In genomic region chr5:74267736-74268369, GRCm38 (mm10) we compare ENCODE assay signal across 14 mouse cellular contexts.
DNase-seq lines count a peak whose midpoint lies in the region; ATAC-seq and TF ChIP-seq lines count a peak whose summit lies in the region.
"Had no signal": no experiment of that assay in that cellular context is flagged by ENCODE, and none has a peak within 500 bp of the region (broad histone marks: within the 10 kb centered on the region; RNA-seq: fewer than 3 reads in every experiment).

No protein-coding gene starts in this region.

- no peak for TF ChIP-seq EP300 in CH12.LX (IDR thresholded peaks at IDR 0.05; ENCODE audit: low read length)

- DNase-seq in heart, postnatal 10 days = no peak
- no peak for DNase-seq in CH12.LX (ENCODE audit: extremely low read depth)
- DNase-seq in embryonic facial prominence, embryonic 10.5 days (ENCODE audit: low spot score) = peak; percentile 45
- DNase-seq in limb, embryonic 11.5 days (ENCODE audit: low spot score) = peak; percentile 50
- DNase-seq in adrenal gland, adult 8-10 months = no peak
- DNase-seq: gastrocnemius, postnatal 25 days; kidney, adult 11 months; thymus, postnatal 4 days had no signal

- no peak for ATAC-seq in heart, embryonic 13.5 days (ENCODE audit: extremely low read depth, insufficient number of reproducible peaks, low FRiP score, low TSS enrichment)
- ATAC-seq in limb, embryonic 11.5 days (ENCODE audit: insufficient number of reproducible peaks, low FRiP score, low TSS enrichment, low read depth) = no peak
- no peak for ATAC-seq in liver, embryonic 12.5 days
- ATAC-seq: forebrain, embryonic 14.5 days had no signal

- WGBS in heart, embryonic 13.5 days = 46% methylated on average over 5 of the region's 5 CpGs
- 30% methylated on average over 5 of the region's 5 CpGs for WGBS in embryonic facial prominence, embryonic 10.5 days
- WGBS in limb, embryonic 11.5 days = 12% methylated on average over 5 of the region's 5 CpGs
- 68% methylated on average over 5 of the region's 5 CpGs for WGBS in liver, embryonic 12.5 days (ENCODE audit: insufficient replicate concordance)

- no peaks in the 10 kb centered on the region for H3K9me3 ChIP-seq in heart, embryonic 13.5 days
- H3K9me3 ChIP-seq in CH12.LX (replicated peaks; ENCODE audit: low read length) = no peaks in the 10 kb centered on the region
- no peaks in the 10 kb centered on the region for H3K9me3 ChIP-seq in embryonic facial prominence, embryonic 10.5 days
- no peaks in the 10 kb centered on the region for H3K9me3 ChIP-seq in limb, embryonic 11.5 days (ENCODE audit: control insufficient read depth, low read length)
- no peaks in the 10 kb centered on the region for H3K9me3 ChIP-seq in liver, embryonic 12.5 days (replicated peaks)
- H3K9me3 ChIP-seq: heart, embryonic 12.5 days; midbrain, embryonic 12.5 days had no signal

- peaks cover 50% of the 10 kb centered on the region for H3K4me1 ChIP-seq in heart, embryonic 13.5 days
- H3K4me1 ChIP-seq in CH12.LX (ENCODE audit: control insufficient read depth in 1 of 2, insufficient read depth in 2 of 2) = peaks cover 5 to 11% of the 10 kb centered on the region in 2 experiments; a peak in 2 of 4 replicates
- peaks cover 64% of the 10 kb centered on the region for H3K4me1 ChIP-seq in embryonic facial prominence, embryonic 10.5 days
- peaks cover 35% of the 10 kb centered on the region for H3K4me1 ChIP-seq in limb, embryonic 11.5 days (ENCODE audit: control insufficient read depth, insufficient read depth, low read length)
- H3K4me1 ChIP-seq in liver, embryonic 12.5 days = peaks cover 8% of the 10 kb centered on the region

- TF ChIP-seq CTCF in CH12.LX (conservative IDR thresholded peaks at IDR 0.05 in 1 of 2, IDR thresholded peaks at IDR 0.05 in 1 of 2; ENCODE audit: low read depth in 2 of 2, low read length in 2 of 2) = no peak

- dilution Hi-C loops in CH12.LX (cut with MboI; ENCODE audit: extremely low pct_ligation_motif_present, extremely low pct_unique_long_range_greater_than_20kb, low sequenced_read_pairs) = no loop called here

- H3K4me3 ChIP-seq in heart, embryonic 13.5 days = no peak overlapping the region
- no peak overlapping the region for H3K4me3 ChIP-seq in CH12.LX (replicated peaks in 1 of 3; ENCODE audit: low read depth in 2 of 3, low read length in 2 of 3, poor library complexity in 1 of 3)
- no peak overlapping the region for H3K4me3 ChIP-seq in embryonic facial prominence, embryonic 10.5 days
- no peak overlapping the region for H3K4me3 ChIP-seq in limb, embryonic 11.5 days (ENCODE audit: low read depth, low read length)
- no peak overlapping the region for H3K4me3 ChIP-seq in liver, embryonic 12.5 days
- H3K4me3 ChIP-seq: heart, embryonic 12.5 days; midbrain, embryonic 12.5 days had no signal

- no peak for TF ChIP-seq RAD21 in CH12.LX (IDR thresholded peaks at IDR 0.05; ENCODE audit: low read depth, low read length)

- H3K9ac ChIP-seq in heart, embryonic 13.5 days = no peak overlapping the region
- H3K9ac ChIP-seq in CH12.LX (ENCODE audit: insufficient read depth, low read depth) = no peak overlapping the region
- no peak overlapping the region for H3K9ac ChIP-seq in limb, embryonic 11.5 days (ENCODE audit: low read length)
- H3K9ac ChIP-seq in liver, embryonic 12.5 days = no peak overlapping the region
- H3K9ac ChIP-seq: heart, embryonic 12.5 days; hindbrain, embryonic 14.5 days; midbrain, embryonic 12.5 days had no signal

- H3K27ac ChIP-seq in heart, embryonic 13.5 days (replicated peaks) = peak overlapping the region; percentile 5; the same call in 1 of the 2 replicates
- no peak overlapping the region for H3K27ac ChIP-seq in CH12.LX (ENCODE audit: insufficient read depth, low read depth)
- H3K27ac ChIP-seq in embryonic facial prominence, embryonic 10.5 days (replicated peaks) = peak overlapping the region; percentile 12
- peak overlapping the region; percentile 96 for H3K27ac ChIP-seq in limb, embryonic 11.5 days (replicated peaks; ENCODE audit: low read depth, low read length)
- H3K27ac ChIP-seq in liver, embryonic 12.5 days = no peak overlapping the region
- H3K27ac ChIP-seq: hindbrain, embryonic 14.5 days; midbrain, embryonic 12.5 days had no signal

- no peaks in the 10 kb centered on the region for H3K27me3 ChIP-seq in heart, embryonic 13.5 days (replicated peaks)
- no peaks in the 10 kb centered on the region for H3K27me3 ChIP-seq in CH12.LX (replicated peaks)
- no peaks in the 10 kb centered on the region for H3K27me3 ChIP-seq in embryonic facial prominence, embryonic 10.5 days (replicated peaks; ENCODE audit: low read depth, poor library complexity, severe bottlenecking)
- H3K27me3 ChIP-seq in limb, embryonic 11.5 days (ENCODE audit: control insufficient read depth, insufficient read depth, low read length) = no peaks in the 10 kb centered on the region
- no peaks in the 10 kb centered on the region for H3K27me3 ChIP-seq in liver, embryonic 12.5 days (replicated peaks)
- H3K27me3 ChIP-seq: heart, embryonic 12.5 days; midbrain, embryonic 12.5 days had no signal

- no peaks in the 10 kb centered on the region for H3K36me3 ChIP-seq in heart, embryonic 13.5 days
- H3K36me3 ChIP-seq in CH12.LX (replicated peaks in 1 of 2; ENCODE audit: control insufficient read depth in 1 of 2, insufficient read depth in 1 of 2, low read length in 1 of 2) = no peaks in the 10 kb centered on the region
- H3K36me3 ChIP-seq in embryonic facial prominence, embryonic 10.5 days (replicated peaks) = no peaks in the 10 kb centered on the region
- no peaks in the 10 kb centered on the region for H3K36me3 ChIP-seq in limb, embryonic 11.5 days (ENCODE audit: control insufficient read depth, insufficient read depth, low read length)
- H3K36me3 ChIP-seq in liver, embryonic 12.5 days = no peaks in the 10 kb centered on the region
- H3K36me3 ChIP-seq: heart, embryonic 12.5 days; midbrain, embryonic 12.5 days had no signal

- intact Hi-C loops in heart, postnatal 10 days (cut with DNase I) = no loop called here

- H3K4me2 ChIP-seq in heart, embryonic 13.5 days = no peak overlapping the region
- no peak overlapping the region for H3K4me2 ChIP-seq in CH12.LX (ENCODE audit: insufficient read depth, low read depth, poor library complexity, severe bottlenecking)
- H3K4me2 ChIP-seq in limb, embryonic 11.5 days (ENCODE audit: low read depth, severe bottlenecking) = no peak overlapping the region
- no peak overlapping the region for H3K4me2 ChIP-seq in liver, embryonic 12.5 days
- H3K4me2 ChIP-seq: heart, embryonic 12.5 days; hindbrain, embryonic 14.5 days; midbrain, embryonic 12.5 days had no signal

- H3K79me2 ChIP-seq in CH12.LX (replicated peaks; ENCODE audit: control insufficient read depth, extremely low read depth, insufficient read depth, poor library complexity, severe bottlenecking) = no peaks in the 10 kb centered on the region

- in situ Hi-C loops in CH12.LX (cut with MboI; ENCODE audit: low pct_ligation_motif_present, low pct_unique_long_range_greater_than_20kb, low sequenced_read_pairs) = no loop called here

- no peak for TF ChIP-seq POLR2A in CH12.LX (IDR thresholded peaks at IDR 0.05; ENCODE audit: low read depth, low read length)

TF ChIP-seq in CH12.LX, 34 proteins besides CTCF, POLR2A, EP300 and RAD21:
- TF ChIP-seq RCOR1 (conservative IDR thresholded peaks at IDR 0.05; ENCODE audit: low read depth, low read length) (no peak), CHD1 (IDR thresholded peaks at IDR 0.05; ENCODE audit: low read depth, low read length) (no peak), IRF4 (IDR thresholded peaks at IDR 0.05; ENCODE audit: low read depth, low read length) (peak; percentile 22; the same call in 1 of the 2 replicates), NELFE (IDR thresholded peaks at IDR 0.05; ENCODE audit: low read depth, low read length) (no peak)

Comparison
In these comparisons a context has a peak if more than half of its experiments do, and no peak if none do; other contexts are left out.
1. H3K27ac ChIP-seq: peak in heart, embryonic 13.5 days (single experiment), embryonic facial prominence, embryonic 10.5 days (single experiment) and limb, embryonic 11.5 days (single experiment); none in CH12.LX (single experiment) and liver, embryonic 12.5 days (single experiment).
2. DNase-seq: peak in embryonic facial prominence, embryonic 10.5 days (single experiment) and limb, embryonic 11.5 days (single experiment); none in heart, postnatal 10 days (0 of 2), CH12.LX (single experiment) and adrenal gland, adult 8-10 months (single experiment).